Mouse (Mus musculus): ENCODE measurements around the gene Fam19a3. TPM values are rescaled to one million over a fixed set of nuclear protein-coding genes. Genes with fewer than 3 reads are reported as not detected.

Gene Fam19a3
- polyA plus RNA-seq (2011; ENCODE audit: insufficient read depth, insufficient read length, low read depth, missing spikeins): 0.20 and 0.31 TPM in 2 replicates

GRCm38 (mm10) chr3:104781471-104781903 lies at the start of gene Fam19a3:
TSS of gene Fam19a3 (minus strand) at chr3:104781840.
- no peaks in the 10 kb centered on the region for H3K9me3 ChIP-seq (replicated peaks; ENCODE audit: control insufficient read depth, insufficient read depth, low read length, poor library complexity, severe bottlenecking)
- no peaks in the 10 kb centered on the region for H3K36me3 ChIP-seq (ENCODE audit: control insufficient read depth, insufficient read depth, low read length, poor library complexity, severe bottlenecking)
- no peaks in the 10 kb centered on the region for H3K27me3 ChIP-seq (ENCODE audit: control insufficient read depth, insufficient read depth, low read length, poor library complexity, severe bottlenecking)
- TF ChIP-seq POLR2A (IDR thresholded peaks at IDR 0.05; ENCODE audit: insufficient read depth, low read length) (no peak), CTCF (IDR thresholded peaks at IDR 0.05; ENCODE audit: low read depth, low read length) (no peak)
- H3K4me3 ChIP-seq (ENCODE audit: low read depth, low read length): peak within 1 kb of the TSS; percentile 75
- H3K4me1 ChIP-seq (ENCODE audit: control insufficient read depth, insufficient read depth, low read length): peaks cover 5% of the 10 kb centered on the region
- H3K27ac ChIP-seq (ENCODE audit: insufficient read depth, low read length): peak within 1 kb of the TSS; percentile 21
- peak within 1 kb of the TSS; percentile 76 for H3K9ac ChIP-seq (ENCODE audit: low read depth, poor library complexity, severe bottlenecking)

DNA sequence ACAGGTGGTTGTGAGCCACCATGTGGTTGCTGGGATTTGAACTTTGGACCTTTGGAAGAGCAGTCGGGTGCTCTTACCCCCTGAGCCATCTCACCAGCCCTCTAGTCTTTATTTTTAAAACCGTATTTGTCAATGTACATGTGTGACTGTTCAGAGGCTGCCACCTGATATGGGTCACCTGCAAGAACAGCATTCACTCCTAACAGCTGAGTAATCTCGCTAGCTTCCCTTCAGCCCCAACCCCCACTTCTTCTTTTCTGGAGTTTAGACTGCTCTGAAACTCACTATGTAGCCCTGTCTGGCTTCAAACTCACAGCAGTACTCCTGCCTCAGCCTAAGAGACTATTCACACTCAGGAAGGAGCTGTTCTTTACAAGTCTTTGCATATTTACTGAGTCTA lies 40.8 kb upstream of the Fam19a3 start:
- TF ChIP-seq EP300 (IDR thresholded peaks at IDR 0.05; ENCODE audit: insufficient read depth, low read depth, low read length) (no peak), POLR2A (IDR thresholded peaks at IDR 0.05; ENCODE audit: insufficient read depth, low read length) (no peak)
- no peak overlapping the region for H3K27ac ChIP-seq (ENCODE audit: insufficient read depth, low read length)
- no peaks in the 10 kb centered on the region for H3K9me3 ChIP-seq (replicated peaks; ENCODE audit: control insufficient read depth, insufficient read depth, low read length, poor library complexity, severe bottlenecking)
- no peak overlapping the region for H3K4me3 ChIP-seq (ENCODE audit: low read depth, low read length)
- H3K36me3 ChIP-seq (ENCODE audit: control insufficient read depth, insufficient read depth, low read length, poor library complexity, severe bottlenecking): peaks cover 7% of the 10 kb centered on the region
- H3K27me3 ChIP-seq (ENCODE audit: control insufficient read depth, insufficient read depth, low read length, poor library complexity, severe bottlenecking): no peaks in the 10 kb centered on the region
- H3K9ac ChIP-seq (ENCODE audit: low read depth, poor library complexity, severe bottlenecking): no peak overlapping the region
- peaks cover 1% of the 10 kb centered on the region for H3K4me1 ChIP-seq (ENCODE audit: control insufficient read depth, insufficient read depth, low read length)

GRCm38 (mm10) chr3:104820426-104820825 lies 38.8 kb upstream of the Fam19a3 start:
- no peak overlapping the region for H3K9ac ChIP-seq (ENCODE audit: low read depth, poor library complexity, severe bottlenecking)
- TF ChIP-seq CTCF (IDR thresholded peaks at IDR 0.05; ENCODE audit: low read depth, low read length) (no peak), EP300 (IDR thresholded peaks at IDR 0.05; ENCODE audit: insufficient read depth, low read depth, low read length) (no peak), POLR2A (IDR thresholded peaks at IDR 0.05; ENCODE audit: insufficient read depth, low read length) (no peak)
- H3K9me3 ChIP-seq (replicated peaks; ENCODE audit: control insufficient read depth, insufficient read depth, low read length, poor library complexity, severe bottlenecking): no peaks in the 10 kb centered on the region
- H3K4me3 ChIP-seq (ENCODE audit: low read depth, low read length): no peak overlapping the region
- H3K27me3 ChIP-seq (ENCODE audit: control insufficient read depth, insufficient read depth, low read length, poor library complexity, severe bottlenecking): no peaks in the 10 kb centered on the region
- peaks cover 3% of the 10 kb centered on the region for H3K36me3 ChIP-seq (ENCODE audit: control insufficient read depth, insufficient read depth, low read length, poor library complexity, severe bottlenecking)
- H3K27ac ChIP-seq (ENCODE audit: insufficient read depth, low read length): peak overlapping the region; percentile 64; the same call in 1 of the 2 replicates
- H3K4me1 ChIP-seq (ENCODE audit: control insufficient read depth, insufficient read depth, low read length): peaks cover 3% of the 10 kb centered on the region

GRCm38 (mm10) chr3:104818749-104819134 lies 37.1 kb upstream of the Fam19a3 start:
- peak overlapping the region; percentile 91; the same call in 1 of the 2 replicates for H3K9ac ChIP-seq (ENCODE audit: low read depth, poor library complexity, severe bottlenecking)
- peaks cover 5% of the 10 kb centered on the region for H3K4me1 ChIP-seq (ENCODE audit: control insufficient read depth, insufficient read depth, low read length)
- no peaks in the 10 kb centered on the region for H3K9me3 ChIP-seq (replicated peaks; ENCODE audit: control insufficient read depth, insufficient read depth, low read length, poor library complexity, severe bottlenecking)
- peak overlapping the region; percentile 23 for H3K27ac ChIP-seq (ENCODE audit: insufficient read depth, low read length)
- TF ChIP-seq CTCF (IDR thresholded peaks at IDR 0.05; ENCODE audit: low read depth, low read length) (no peak), POLR2A (IDR thresholded peaks at IDR 0.05; ENCODE audit: insufficient read depth, low read length) (no peak), EP300 (IDR thresholded peaks at IDR 0.05; ENCODE audit: insufficient read depth, low read depth, low read length) (no peak)
- no peaks in the 10 kb centered on the region; the same call in 1 of the 2 replicates for H3K36me3 ChIP-seq (ENCODE audit: control insufficient read depth, insufficient read depth, low read length, poor library complexity, severe bottlenecking)
- H3K4me3 ChIP-seq (ENCODE audit: low read depth, low read length): peak overlapping the region; percentile 72
- H3K27me3 ChIP-seq (ENCODE audit: control insufficient read depth, insufficient read depth, low read length, poor library complexity, severe bottlenecking): no peaks in the 10 kb centered on the region

- Histone ChIP-seq H3K9ac (ENCODE audit: low read depth, poor library complexity, severe bottlenecking) (peak within 1 kb of the TSS; percentile 91), H3K27ac (ENCODE audit: insufficient read depth, low read length) (peak within 1 kb of the TSS; percentile 64), H3K4me1 (ENCODE audit: control insufficient read depth, insufficient read depth, low read length) (peaks cover 5% of the 10 kb centered on the region), H3K36me3 (ENCODE audit: control insufficient read depth, insufficient read depth, low read length, poor library complexity, severe bottlenecking) (no peaks in the 10 kb centered on the region; the same call in 1 of the 2 replicates), H3K27me3 (ENCODE audit: control insufficient read depth, insufficient read depth, low read length, poor library complexity, severe bottlenecking) (no peaks in the 10 kb centered on the region), H3K4me3 (ENCODE audit: low read depth, low read length) (peak within 1 kb of the TSS; percentile 72), H3K9me3 (replicated peaks; ENCODE audit: control insufficient read depth, insufficient read depth, low read length, poor library complexity, severe bottlenecking) (no peaks in the 10 kb centered on the region)
- TF ChIP-seq EP300 (IDR thresholded peaks at IDR 0.05; ENCODE audit: insufficient read depth, low read depth, low read length) (0 out of 2 replicates have a peak, but pooled peaks have one; percentile 17), CTCF (IDR thresholded peaks at IDR 0.05; ENCODE audit: low read depth, low read length) (no peak), POLR2A (IDR thresholded peaks at IDR 0.05; ENCODE audit: insufficient read depth, low read length) (peak; percentile 61)
These were observed 36.5 kb upstream of the Fam19a3 start, which contains the start of gene Mov10 for GRCm38 (mm10) chr3:104817991-104818748. TSS of gene Mov10 (minus strand) at chr3:104818563.

DNA sequence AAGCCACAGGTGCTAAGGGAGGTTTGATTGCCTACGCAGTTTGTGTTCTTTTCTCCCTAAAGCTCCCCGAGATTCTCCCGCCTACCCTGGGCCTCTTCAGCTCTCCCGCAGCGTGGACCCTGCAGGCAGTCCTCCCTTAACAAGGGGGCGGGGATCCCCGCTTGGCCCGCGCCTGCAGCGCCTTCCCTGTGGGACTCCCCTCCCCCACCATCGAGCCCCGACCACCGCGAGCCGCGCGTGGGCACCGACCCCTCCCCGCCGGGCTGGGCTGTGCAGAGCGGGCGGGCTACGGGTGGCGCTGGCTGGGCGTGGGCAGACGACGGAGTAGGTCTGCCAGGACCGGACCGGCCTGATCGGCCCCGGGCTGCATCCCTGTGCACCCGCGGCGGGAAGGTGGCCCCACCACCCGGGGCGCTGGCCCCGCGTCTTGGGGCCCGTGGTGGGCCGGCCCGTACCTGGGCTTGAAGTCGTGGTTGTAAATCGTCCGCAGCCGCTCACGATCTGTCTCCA lies 35.9 kb upstream of the Fam19a3 start:
- Histone ChIP-seq H3K36me3 (ENCODE audit: control insufficient read depth, insufficient read depth, low read length, poor library complexity, severe bottlenecking) (no peaks in the 10 kb centered on the region; the same call in 1 of the 2 replicates), H3K27me3 (ENCODE audit: control insufficient read depth, insufficient read depth, low read length, poor library complexity, severe bottlenecking) (no peaks in the 10 kb centered on the region), H3K9me3 (replicated peaks; ENCODE audit: control insufficient read depth, insufficient read depth, low read length, poor library complexity, severe bottlenecking) (no peaks in the 10 kb centered on the region), H3K4me1 (ENCODE audit: control insufficient read depth, insufficient read depth, low read length) (peaks cover 5% of the 10 kb centered on the region), H3K27ac (ENCODE audit: insufficient read depth, low read length) (peak overlapping the region; percentile 31), H3K9ac (ENCODE audit: low read depth, poor library complexity, severe bottlenecking) (peak overlapping the region; percentile 91), H3K4me3 (ENCODE audit: low read depth, low read length) (peak overlapping the region; percentile 72)
- TF ChIP-seq EP300 (IDR thresholded peaks at IDR 0.05; ENCODE audit: insufficient read depth, low read depth, low read length) (no peak), CTCF (IDR thresholded peaks at IDR 0.05; ENCODE audit: low read depth, low read length) (no peak), POLR2A (IDR thresholded peaks at IDR 0.05; ENCODE audit: insufficient read depth, low read length) (no peak)

All from ES-Bruce4 (cell line).